Mouse (Mus musculus): ENCODE results near the gene Catsperg2.
"Not testable (repeated sequence)": the region's sequence is repeated elsewhere in the genome, so short reads cannot be mapped to it uniquely, and the experiment has no call there.

- TF ChIP-seq CTCF (IDR thresholded peaks at IDR 0.05; ENCODE audit: borderline replicate concordance, insufficient read depth, low read length); POLR2A (IDR thresholded peaks at IDR 0.05; ENCODE audit: low read depth, low read length): not testable (repeated sequence)
Observed at GRCm38 (mm10) chr7:29725461-29726142, 1.2 kb downstream of the Catsperg2 start.
